Mouse (Mus musculus) heart, adult 8-10 months (tissue): ENCODE measurements around the gene Pttg1ip. TPM values are rescaled to one million over a fixed set of nuclear protein-coding genes. Genes with fewer than 3 reads are reported as not detected.

Experiments used
- DNase-seq: peaks from one replicate; pipeline ENCODE4 v3.0.0; 2022; ENCODE audit warnings: low spot score
- total RNA-seq, 4 experiments: library from RNA; stranded (reverse); gene quantifications; 2 replicates each; pipeline ENCODE4 v1.2.4; 2022

The Pttg1ip gene
- total RNA-seq, 4 experiments from 2014 or later: 132 to 142 (median 134) TPM

DNA sequence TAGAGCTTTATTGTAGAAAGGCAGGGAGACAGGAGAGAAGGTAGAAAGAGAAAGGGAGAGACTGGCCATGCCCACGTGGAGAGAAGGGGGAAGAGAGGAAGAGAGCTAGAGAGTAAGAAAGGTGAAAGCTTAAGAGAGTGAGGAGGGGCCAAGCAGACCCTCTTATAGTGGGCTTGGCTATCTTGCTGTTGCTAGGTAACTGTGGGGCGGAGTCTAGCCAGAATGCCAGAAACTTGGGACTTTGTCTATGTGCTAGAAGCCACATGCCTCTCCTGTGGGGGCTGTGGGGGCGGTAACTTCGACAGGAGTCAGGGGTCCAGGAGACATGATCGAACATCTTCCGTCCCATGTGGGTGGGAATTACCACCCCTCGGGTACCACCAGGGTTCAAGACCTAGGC lies 12.0 kb upstream of the Pttg1ip start:
- DNase-seq: no peak

- DNase-seq: no peak
Measured at GRCm38 (mm10) chr10:77569973-77570658, 11.4 kb upstream of the Pttg1ip start.

DNA sequence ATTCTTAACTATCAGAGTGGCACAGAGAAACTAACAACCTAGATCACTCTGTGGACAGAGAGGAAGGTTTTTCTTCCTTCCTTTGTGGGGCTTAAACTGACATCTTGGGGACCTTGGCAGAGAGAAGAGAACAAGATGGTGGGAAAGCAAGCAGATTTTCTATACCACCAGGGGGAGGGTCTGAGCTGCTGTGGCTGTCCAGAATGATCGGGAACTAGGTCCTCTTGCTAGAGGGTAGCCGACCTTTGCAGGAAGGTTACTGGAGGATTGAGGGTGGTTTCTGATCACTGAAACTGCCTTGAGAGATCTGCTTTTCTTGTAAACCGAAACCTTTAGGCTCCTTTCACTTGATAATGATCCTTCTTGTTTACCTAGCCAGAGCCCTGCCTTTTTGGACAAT lies 9.3 kb upstream of the Pttg1ip start:
- DNase-seq: no peak

DNA sequence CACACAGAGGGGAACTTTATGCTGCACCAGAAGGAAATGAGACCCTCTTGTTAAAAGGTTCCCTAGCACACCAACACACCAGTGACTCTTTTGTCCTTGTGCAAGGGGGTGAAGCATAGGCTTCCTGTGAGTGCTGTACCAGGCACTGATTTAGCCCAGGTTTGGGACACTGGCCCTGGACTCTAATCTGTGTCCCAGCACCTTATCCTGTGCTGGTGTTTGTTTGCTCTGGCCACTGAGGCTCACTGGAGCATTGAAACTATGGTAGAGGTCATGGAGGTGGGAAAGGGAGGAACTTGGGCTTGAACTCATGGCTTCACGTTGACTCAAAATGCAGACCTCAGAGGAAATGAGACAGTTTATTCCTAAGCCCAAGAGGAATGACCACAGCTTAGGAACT lies 8.4 kb upstream of the Pttg1ip start:
- DNase-seq: no peak

DNA sequence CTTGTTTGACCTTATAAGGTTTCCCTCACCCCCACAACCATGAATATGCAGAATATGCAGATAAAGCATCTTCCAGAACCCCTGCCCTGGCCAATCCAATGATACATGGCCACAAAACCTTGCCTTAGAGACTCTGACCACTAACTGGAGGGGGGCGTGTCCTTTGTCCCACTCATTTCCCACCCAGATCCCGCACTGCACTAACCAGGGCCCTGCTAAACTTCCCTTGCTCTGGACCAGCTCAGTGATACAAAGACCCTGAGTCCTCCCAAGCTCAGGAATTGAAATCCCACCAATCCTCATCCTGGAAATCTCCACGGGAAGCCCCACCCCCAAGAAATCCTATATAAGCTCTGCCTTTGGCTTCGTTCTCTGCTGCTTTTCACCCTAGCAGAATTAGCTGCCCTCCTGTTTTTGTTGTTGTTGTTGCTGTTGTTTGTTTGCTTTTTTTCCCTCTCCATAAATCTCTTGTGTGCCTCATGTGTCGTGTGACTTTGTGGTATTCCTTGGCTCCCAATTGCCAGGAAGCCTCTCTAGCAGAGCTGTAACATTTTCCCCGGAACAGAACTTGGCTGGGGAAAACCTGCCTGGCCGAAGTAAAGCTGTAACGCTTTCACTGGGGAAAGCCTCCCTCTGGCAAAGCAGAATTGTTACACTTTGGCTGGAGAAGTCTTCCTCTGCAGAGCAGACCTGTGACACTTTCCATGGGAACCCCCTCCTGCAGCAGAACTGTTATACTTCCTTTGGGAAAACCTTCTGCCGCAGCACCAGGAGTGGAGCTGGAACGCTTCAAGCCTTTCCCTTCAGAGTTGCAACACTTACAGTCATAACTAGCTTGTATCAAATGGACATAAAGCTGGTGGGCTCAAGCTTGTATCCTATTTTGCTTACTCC lies 1.2 kb upstream of the Pttg1ip start:
- DNase-seq: no peak

DNA sequence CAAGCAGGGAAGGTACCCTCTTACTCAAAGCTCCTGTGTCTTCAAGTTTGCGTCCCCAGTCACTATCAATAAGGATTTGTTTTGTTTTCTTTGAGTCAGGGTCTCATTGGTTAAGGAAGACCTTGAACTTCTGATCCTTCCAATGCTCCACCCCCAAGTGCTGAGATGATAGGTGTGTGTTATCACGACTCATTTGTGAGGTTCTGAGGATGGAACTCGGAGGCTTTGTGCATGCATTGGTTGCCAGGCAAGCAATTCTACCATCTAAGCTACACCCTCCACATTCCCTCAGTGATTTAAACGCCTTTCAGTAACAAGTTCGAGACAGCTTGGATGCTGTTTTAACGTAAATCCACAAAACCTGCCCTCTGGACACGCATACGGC lies 505 bp upstream of the Pttg1ip start:
- no peak for DNase-seq

DNA sequence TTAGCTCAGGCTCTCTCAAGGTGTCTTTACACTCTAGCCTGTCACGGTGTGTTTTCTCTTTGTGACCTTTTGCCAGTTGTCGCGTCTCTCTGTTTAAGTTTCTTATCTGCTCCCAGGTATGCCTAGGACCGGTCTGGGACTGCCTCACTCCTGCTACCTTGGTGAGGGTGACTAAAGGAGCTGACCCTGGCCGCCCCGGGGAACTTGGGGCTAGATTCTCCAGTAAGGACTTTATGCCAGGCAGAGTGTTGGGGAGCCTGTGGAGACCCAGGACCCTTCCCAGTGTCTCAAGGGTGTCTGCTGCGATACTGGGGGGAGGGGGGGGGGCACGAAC lies 732 bp downstream of the Pttg1ip start:
- DNase-seq: no peak

DNA sequence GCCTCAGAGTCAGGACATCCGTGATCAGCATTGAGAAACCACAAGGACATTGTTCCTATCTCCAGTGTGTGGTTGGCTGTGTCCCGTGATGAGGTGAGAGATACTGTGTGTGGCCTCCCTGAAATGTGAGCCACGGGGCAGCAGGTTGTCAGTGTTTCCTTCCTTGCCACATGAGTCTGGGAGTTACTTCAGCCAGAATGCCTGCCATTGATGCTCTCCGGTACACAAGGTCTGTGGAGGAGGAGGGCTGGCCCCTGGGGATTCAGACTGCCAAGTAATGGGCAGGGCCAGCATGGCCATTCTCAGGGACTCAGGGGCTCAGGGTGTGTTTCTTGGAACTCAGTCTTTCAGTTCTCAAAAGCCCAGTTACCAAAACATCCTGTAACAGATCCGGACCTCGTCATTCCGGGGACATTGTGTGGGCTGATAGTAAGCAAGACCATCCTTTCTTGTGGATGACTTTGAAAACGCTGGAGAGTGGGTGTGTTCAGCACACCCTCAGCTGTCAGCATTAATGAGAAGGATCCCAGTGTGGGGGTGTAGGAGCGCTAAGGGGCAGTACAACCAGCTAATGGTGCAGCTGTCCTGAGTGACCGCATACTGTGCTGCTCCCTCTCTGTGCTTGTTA lies 2.4 kb downstream of the Pttg1ip start:
- DNase-seq: peak; percentile 53

- DNase-seq: no peak
Measured at GRCm38 (mm10) chr10:77586637-77587036, 5.1 kb downstream of the Pttg1ip start.

DNA sequence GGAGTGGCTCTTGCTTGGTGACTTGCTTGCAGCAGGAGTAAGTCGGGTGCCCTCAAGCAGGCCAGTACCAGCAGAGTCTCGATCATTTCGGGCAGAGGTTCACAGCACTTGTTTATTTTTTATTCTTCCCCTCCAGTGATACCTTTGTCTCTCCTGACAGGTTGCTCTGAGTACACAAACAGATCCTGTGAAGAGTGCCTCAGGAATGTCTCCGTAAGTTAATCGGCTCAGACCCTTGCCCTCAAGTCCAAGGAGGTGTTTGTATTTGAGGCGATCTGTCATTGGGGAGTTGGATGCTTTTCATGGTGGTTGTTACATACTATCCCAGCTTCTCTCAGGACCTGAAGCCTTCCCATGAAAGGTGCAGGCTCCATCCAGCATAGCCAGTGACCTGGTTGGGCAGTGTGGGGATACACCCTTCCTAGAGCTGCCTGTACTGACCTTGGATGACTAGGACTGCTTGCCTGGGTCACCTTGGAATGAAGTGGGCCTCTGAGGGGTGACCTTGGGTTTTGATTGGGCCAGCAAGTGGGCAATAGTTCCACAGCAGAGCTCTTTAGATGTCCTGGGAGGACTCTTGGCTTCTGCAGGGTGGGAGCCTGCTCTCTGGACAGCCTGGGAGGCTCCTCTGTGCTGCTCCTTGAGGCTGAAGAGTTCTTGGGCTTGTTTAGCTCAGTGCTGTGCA lies 5.7 kb downstream of the Pttg1ip start:
- DNase-seq: no peak

- DNase-seq: no peak
Measured at GRCm38 (mm10) chr10:77588036-77588435, 6.5 kb downstream of the Pttg1ip start.

DNA sequence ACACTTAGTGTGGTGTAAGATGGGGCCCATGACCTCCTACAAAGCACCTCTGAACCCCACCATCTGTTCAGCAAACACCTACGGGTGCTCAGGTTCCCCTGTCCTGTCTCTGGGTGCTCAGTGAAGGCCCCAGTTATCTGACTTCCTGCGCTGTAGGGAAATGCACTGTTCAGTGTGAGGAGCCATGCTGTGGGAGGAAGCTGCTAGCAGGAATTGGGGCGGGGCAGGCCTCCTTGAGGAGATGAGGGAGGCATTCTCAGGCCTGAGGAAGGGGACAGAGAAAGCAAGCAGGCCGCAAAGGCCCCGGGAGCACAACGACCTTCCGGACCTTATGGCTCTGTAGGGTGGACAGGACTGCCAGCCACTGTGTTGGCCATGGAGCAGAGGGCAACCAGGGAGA lies 7.6 kb downstream of the Pttg1ip start:
- no peak for DNase-seq

- no peak for DNase-seq
Measured at GRCm38 (mm10) chr10:77589749-77590148, 8.2 kb downstream of the Pttg1ip start.

GRCm38 (mm10) chr10:77590812-77591211 lies 9.3 kb downstream of the Pttg1ip start:
- no peak for DNase-seq

GRCm38 (mm10) chr10:77591546-77591945 lies 10.0 kb downstream of the Pttg1ip start:
- no peak for DNase-seq

DNA sequence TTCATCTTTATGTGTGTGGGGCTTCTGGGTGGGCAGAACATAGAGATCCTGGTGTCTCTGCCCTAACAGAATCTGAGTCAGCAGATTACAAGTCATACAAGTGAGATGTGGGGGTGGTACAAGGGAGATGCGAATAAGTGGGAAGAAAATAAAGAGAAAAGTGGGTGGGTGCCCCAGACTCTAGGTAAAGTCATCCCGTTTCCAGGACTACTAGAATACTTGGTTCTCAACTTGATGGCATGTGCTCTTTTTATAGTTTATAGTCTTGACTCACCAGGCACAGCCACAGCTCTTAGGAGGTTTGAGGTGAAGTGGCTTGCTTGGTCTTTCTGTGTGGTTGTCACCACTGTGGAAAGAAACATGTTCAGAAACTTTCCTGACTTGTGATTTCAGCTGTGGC lies 14.5 kb downstream of the Pttg1ip start:
- no peak for DNase-seq

- DNase-seq: no peak
Measured at GRCm38 (mm10) chr10:77603021-77603420, 21.5 kb downstream of the Pttg1ip start.

DNA sequence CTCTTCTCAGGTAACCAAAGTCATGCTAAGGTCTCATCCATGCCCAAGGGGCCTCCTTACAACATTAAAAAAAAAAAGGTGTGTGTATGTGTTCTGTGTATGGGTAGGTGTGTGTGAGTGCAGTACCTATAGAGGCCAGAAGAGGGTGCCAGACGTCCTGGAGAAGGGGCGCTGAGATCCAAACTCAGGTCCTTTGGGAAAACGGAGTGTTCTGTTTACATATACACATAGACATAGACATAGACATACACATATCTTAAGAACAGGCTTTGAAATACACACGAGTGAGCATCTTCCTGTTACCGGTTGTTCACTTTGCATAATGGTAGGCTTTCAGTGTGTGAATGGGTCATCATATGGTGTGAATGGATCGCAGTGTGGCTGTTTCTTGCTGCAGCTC lies 22.6 kb downstream of the Pttg1ip start:
- DNase-seq: no peak

DNA sequence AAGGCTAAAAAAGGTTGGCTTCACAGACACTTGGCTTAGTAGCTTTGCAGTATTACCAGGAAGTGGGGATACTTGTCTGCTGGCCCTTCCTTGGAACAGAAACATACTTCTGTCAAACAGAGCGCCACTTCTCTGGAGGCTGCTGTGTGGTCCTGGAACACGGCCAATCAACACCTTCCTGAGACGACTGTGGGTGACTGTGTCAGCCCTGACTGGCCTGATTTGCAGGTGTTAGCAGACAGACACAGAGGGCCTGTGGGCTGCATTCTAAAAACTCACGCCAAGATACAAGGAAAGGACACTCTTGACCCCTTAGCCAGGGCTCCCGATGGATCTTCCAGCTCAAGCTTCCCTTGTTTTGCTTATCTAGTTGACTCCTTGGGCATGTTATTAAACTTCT lies 23.4 kb downstream of the Pttg1ip start:
- DNase-seq: no peak

DNA sequence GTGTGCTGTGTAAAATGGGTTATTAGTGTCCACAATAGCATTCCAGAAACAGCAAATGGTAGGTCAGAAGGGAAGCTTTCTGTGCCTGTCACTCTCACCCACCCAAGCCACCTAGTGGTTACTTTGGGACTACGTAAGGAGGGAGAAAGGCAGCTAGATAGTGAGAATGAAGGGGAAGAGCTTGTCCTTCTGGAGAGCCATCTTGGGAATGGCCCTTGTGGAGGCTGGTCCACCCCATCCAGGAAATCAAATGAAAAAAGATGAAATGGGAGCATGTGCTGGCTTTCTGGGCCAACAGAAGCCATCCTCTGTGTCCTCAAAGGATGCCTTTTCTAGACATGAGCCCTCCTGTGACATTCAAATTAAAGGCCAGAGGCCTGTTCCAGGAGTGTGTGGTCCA lies 23.8 kb downstream of the Pttg1ip start:
- DNase-seq: peak; percentile 41

DNA sequence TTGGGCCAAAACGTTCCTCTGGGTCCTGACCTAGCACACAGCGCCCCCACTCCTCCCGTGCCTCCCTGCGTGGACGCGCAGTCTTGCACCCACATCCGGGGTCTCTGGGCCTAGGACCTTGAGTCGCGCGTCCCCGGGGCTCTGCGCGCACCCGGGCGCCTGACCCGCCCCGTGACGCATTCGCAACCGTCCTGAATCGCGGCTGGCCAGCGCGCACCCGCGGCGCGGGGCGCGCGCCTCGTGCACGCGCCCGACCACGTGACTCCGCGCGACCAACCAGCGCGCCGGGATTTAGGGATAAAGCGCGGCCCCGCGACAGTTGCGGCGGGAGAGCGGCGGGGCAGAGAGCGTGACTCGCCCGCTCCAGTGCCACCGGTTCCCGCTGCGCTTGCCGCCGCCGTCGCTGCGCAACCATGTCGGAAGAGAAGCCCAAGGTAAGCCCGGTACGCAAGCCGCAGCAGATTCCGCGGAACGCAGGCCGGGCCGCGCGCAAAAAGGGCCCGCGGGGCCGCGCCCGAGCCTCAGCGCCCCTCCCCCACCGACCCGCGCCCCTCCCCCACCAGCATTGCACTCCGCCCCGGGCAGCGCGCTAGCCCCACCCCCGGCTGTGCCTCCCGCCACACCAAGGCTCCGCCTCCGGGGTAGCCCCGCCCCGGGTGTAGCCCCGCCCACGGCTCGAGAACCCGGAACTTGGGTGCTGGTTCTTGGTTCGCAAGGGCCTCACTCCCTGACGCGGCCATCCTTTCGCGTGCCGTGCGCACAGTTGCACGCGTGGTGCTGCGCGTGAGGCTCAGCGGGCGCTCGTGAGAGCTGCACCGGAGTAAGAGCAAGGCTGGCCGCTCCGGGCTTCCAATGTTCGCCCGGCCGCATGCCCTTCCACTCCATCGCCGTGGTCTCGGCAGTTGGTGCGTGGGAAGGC lies 24.6 kb downstream of the Pttg1ip start, which contains the start of the genes Sumo3 and Gm49325:
Sumo3 (plus strand) TSS at position 190 of the 919 bp plus-strand sequence.
Gm49325 (plus strand) TSS at position 290 of the 919 bp plus-strand sequence.
- DNase-seq: peak; percentile 96
